Mouse (Mus musculus): ENCODE measurements around the gene Agtrap.
"Not testable (repeated sequence)": the region's sequence is repeated elsewhere in the genome, so short reads cannot be mapped to it uniquely, and the experiment has no call there.

The Agtrap gene

GRCm38 (mm10) chr4:148087907-148088527, at the start of gene Agtrap:
Gene Agtrap (minus strand): TSS chr4:148088031.
- peak; percentile 95 for DNase-seq

DNA sequence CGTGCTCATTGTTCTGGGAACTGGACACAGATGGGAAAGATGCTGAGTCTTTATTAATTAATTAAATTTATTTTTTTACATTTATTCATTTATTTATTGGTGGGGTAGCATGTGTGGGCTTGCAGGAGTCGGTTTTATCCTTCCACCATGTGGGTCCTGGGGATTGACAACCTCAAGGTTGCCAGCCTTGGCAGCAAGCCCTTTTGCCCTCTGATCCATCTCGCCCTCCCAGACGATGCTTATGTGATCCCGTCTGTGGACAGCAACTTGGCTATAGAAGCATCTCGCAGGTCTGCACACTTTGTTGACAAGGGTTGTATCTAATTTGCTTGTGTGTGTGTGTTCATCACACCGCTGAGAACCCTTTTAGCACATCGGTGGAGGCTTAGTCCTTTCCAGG, 49.7 kb upstream of the Agtrap start:
- no peak for DNase-seq

DNA sequence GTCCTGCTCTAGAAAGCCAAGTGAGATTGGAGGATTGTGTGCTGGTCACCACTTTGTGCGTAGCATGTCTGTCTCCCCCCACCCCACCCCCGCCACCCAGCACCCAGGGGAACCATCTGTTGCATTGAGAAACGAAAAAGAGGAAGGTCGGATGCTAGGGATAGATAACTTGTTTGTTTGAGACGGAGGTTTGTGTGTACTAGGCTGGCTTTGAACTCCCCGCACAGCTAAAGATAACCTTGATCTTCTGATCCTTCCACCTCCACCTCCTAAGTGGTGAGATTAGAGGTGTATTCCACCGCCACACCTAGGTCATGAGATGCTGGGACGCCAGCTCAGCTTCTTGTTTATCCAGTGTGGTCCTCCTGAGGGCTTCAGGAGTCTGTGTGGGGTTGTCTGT, 47.2 kb upstream of the Agtrap start:
- DNase-seq, result no peak

GRCm38 (mm10) chr4:148131497-148132081, 43.8 kb upstream of the Agtrap start:
- no peak for DNase-seq

- peak; percentile 35 for DNase-seq
These were observed 43.0 kb upstream of the Agtrap start, which contains the start of gene Draxin for GRCm38 (mm10) chr4:148130561-148131413. Gene Draxin (minus strand): TSS chr4:148130698.

DNA sequence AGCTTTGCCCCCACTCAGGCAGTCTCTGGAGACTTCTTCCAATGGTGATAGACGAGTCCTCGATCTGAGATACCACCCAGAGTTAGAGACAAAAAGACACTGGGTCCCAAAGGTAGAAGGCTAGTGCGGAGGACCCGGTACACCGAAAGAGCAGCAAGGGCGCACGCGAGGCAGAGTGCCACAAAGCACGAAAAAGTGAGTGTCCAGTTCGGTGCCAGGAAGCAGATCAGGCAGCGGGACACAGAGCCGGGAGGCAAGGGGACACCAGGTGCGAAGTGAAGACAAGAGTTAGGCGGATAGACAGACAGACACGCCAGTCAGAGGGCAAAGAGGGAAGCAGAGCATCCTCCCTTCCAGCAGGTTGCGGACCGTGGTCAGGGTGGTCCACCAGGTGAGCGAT, 42.3 kb upstream of the Agtrap start, which contains the start of gene Mad2l2:
Gene Mad2l2, plus strand, starts transcription at position 252 of the 400 bp plus-strand sequence.
- no peak for DNase-seq

- DNase-seq, result no peak
These were observed 40.8 kb upstream of the Agtrap start for GRCm38 (mm10) chr4:148128672-148129071.

- no peak for DNase-seq
These were observed 40.4 kb upstream of the Agtrap start for GRCm38 (mm10) chr4:148128241-148128640.

- DNase-seq, result no peak
These were observed 34.8 kb upstream of the Agtrap start for GRCm38 (mm10) chr4:148122694-148123066.

- no peak for DNase-seq
These were observed 34.3 kb upstream of the Agtrap start for GRCm38 (mm10) chr4:148121982-148122693.

- no peak for DNase-seq
These were observed 33.5 kb upstream of the Agtrap start for GRCm38 (mm10) chr4:148121362-148121761.

GRCm38 (mm10) chr4:148120555-148120954, 32.7 kb upstream of the Agtrap start:
- DNase-seq, result no peak

DNA sequence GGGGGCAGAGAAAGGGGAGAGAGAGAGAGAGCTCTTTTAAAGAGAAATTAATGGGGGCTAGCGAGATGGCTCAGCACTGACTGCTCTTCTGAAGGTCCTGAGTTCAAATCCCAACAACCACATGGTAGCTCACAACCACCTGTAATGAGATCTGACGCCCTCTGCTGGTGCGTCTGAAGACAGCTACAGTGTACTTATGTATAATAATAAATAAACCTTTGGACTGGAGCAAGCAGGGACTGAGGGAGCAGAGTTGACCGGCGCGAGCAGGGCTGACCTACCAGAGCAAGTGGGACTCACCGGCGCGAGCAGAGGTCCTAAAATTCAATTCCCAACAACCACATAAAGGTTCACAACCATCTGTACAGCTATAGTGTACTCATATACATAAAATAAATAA, 31.7 kb upstream of the Agtrap start:
- DNase-seq, result not testable (repeated sequence)

GRCm38 (mm10) chr4:148117392-148117791, 29.6 kb upstream of the Agtrap start:
- no peak for DNase-seq

GRCm38 (mm10) chr4:148116657-148117056, 28.8 kb upstream of the Agtrap start:
- DNase-seq, result no peak

DNA sequence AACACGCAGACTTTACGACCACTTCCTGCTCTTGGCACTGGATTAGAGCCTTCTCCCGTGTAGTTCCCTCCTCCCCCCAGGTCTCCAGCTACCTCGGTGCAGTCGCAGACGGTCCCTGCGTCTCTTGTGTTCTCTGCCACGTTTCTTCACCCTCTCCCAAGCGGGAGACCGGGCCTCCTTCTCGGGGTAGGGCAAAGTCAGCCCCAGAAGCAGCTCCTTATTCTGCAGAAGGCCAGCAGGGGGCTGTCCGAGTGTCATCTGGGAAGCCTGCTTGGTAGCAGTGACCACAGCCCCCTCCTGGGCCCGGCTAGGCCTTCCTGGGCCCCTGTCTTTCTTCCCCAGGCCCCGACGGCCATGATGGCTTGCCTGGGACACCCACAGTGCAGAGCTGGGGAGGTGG, 27.6 kb upstream of the Agtrap start:
- peak; percentile 54 for DNase-seq

DNA sequence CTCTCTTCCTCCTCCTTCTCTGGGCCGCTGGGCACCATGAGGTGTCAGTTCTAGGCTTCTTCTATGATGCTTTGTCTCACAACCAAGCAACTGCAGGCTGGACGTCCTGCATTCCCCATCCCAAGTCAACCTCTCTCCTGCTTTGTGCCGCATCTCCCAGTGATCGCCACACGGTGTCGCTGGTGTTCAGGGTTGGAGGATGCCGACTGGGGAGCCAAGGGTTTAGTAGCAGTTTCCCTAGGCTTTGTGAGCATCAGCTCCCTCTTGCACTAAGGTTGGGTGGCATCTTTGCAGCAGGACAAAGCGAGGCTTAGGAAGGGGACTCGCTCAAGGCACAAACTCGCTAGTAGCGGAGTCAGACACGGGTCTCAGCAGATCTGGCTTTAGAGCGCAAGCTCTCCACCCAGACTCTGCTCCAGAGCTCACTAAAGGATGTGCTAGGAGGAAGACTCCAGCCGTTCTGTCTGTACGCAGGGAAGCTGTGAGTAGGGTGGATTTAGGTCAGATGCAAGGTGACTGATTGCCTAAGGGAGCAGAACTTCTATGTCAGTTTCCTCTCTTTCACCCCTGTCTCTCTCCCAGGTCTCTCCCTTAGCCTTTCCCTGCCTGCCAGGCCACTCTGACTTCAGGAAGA, 27.0 kb upstream of the Agtrap start:
- peak; percentile 87 for DNase-seq

DNA sequence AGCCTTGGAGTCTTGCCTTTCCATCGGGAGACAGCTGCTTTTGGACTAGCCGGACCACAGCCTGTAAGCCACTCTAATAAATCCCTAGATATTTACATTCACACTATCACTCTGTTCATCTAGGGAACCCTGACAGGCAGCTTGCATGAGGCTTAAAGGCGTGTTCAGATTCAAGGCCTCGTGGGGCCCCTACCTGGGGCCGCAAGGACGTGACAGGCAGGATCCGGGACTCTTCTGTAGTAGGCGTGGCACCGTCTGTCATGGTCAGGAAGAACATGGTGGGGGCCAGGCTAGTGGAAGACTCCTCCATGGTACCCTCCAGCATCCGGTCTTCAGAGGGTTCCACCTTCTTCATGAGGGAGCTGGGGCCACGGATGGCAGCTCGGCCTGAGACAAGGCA, 24.7 kb upstream of the Agtrap start:
- no peak for DNase-seq

GRCm38 (mm10) chr4:148109215-148109614, 21.4 kb upstream of the Agtrap start:
- DNase-seq, result no peak

DNA sequence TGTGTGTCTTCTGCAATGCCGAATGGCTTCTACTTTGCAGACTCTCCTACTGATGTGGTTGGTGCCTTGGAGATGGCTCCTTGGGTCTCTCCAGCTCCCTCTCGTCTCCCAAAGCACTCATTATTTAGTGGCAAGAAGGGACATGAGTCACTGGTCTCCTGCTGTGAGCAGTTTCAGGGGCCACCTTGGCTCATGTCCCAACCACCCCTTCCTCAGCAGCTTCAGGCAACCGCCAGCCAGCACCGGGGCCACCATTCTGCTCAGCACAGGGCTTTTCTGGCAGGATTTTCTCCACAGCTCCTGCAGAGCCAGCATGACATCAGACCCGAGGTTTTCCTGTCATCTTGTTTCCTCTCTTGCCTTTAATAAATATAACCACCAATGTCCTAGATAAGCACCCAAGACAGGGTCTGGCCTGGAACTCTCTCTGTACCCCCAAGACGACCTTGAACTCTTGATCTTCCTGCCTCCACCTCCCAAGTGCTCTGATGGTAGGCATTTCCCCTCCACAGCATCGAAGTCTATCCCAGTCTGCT, 20.8 kb upstream of the Agtrap start:
- DNase-seq, result no peak

- DNase-seq, result no peak
These were observed 19.9 kb upstream of the Agtrap start for GRCm38 (mm10) chr4:148107621-148108291.

- DNase-seq, result no peak
These were observed 16.3 kb upstream of the Agtrap start for GRCm38 (mm10) chr4:148104146-148104545.

Measured in thymus, postnatal 25 days (tissue).